Comparison of ENCODE assay signal across 7 mouse cellular contexts in the genomic region with DNA sequence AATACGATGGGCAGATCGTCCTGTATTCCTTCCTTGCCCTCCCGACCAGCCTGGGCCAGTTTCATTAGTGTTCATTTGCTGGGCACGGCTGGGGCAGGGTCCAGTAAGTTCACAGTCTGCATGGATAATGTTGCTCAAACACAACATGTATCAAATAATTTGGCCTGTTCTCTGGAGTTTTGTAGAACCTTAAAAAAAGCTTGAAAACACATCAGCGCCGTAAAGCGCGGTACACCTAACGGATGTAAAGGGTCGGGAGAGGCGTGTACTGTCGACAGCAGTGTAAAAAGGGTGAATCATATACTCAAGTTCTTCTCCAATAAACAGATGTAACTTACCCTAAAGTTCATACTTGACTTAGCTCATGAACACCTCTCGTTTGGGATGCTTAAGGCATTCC. TPM values are rescaled to one million over a fixed set of nuclear protein-coding genes. Genes with fewer than 3 reads are reported as not detected.
A peak's percentile ranks its signal among the peaks of the same experiment; 100 is the strongest.
DNase-seq lines count a peak whose midpoint lies in the region; ATAC-seq and TF ChIP-seq lines count a peak whose summit lies in the region.

No protein-coding gene starts in this region.

- peaks cover 75% of the 10 kb centered on the region for H3K4me1 ChIP-seq in megakaryocyte, embryonic 14.5 days
- H3K4me1 ChIP-seq in embryonic facial prominence, embryonic 11.5 days (ENCODE audit: control insufficient read depth, insufficient read depth, low read length), result no peaks in the 10 kb centered on the region
- H3K4me1 ChIP-seq in intestine, embryonic 16.5 days (ENCODE audit: control insufficient read depth, insufficient read depth, low read length), result peaks cover 21% of the 10 kb centered on the region
- H3K4me1 ChIP-seq in olfactory bulb, adult 2 months (ENCODE audit: control insufficient read depth, insufficient read depth, low read length), result peaks cover 9% of the 10 kb centered on the region

- H3K27me3 ChIP-seq in megakaryocyte, embryonic 14.5 days (replicated peaks), result no peaks in the 10 kb centered on the region
- H3K27me3 ChIP-seq in embryonic facial prominence, embryonic 11.5 days (ENCODE audit: control insufficient read depth, insufficient read depth, low read length), result no peaks in the 10 kb centered on the region
- H3K27me3 ChIP-seq in intestine, embryonic 16.5 days (replicated peaks; ENCODE audit: control insufficient read depth, insufficient read depth, low read length), result no peaks in the 10 kb centered on the region

- no peak for TF ChIP-seq CTCF in olfactory bulb, adult 2 months (IDR thresholded peaks at IDR 0.05; ENCODE audit: insufficient read depth, low read depth, low read length)

- TF ChIP-seq POLR2A in olfactory bulb, adult 2 months (IDR thresholded peaks at IDR 0.05; ENCODE audit: insufficient read depth, low read depth, low read length), result no peak

- no peak for ATAC-seq in megakaryocyte, adult 5-6 weeks (ENCODE audit: poor library complexity, severe bottlenecking)
- ATAC-seq in embryonic facial prominence, embryonic 11.5 days (replicated peaks; ENCODE audit: insufficient number of reproducible peaks, low FRiP score, low TSS enrichment, low read depth), result 0 out of 2 replicates have a peak, but pooled peaks have one; percentile 1
- ATAC-seq in intestine, embryonic 16.5 days, result no peak

- peaks cover 60% of the 10 kb centered on the region for H3K36me3 ChIP-seq in megakaryocyte, embryonic 14.5 days (replicated peaks; ENCODE audit: low read length)
- H3K36me3 ChIP-seq in embryonic facial prominence, embryonic 11.5 days (replicated peaks; ENCODE audit: control insufficient read depth, insufficient read depth, low read depth, low read length), result peaks cover 3% of the 10 kb centered on the region
- H3K36me3 ChIP-seq in intestine, embryonic 16.5 days (ENCODE audit: control insufficient read depth, insufficient read depth, low read length), result peaks cover 11% of the 10 kb centered on the region; the same call in 1 of the 2 replicates

- WGBS in embryonic facial prominence, embryonic 11.5 days, result 12% methylated on average over 13 of the region's 13 CpGs
- WGBS in intestine, embryonic 16.5 days, result 4% methylated on average over 13 of the region's 13 CpGs
- WGBS in olfactory bulb, adult 2 months, result 6% methylated on average over 13 of the region's 13 CpGs

- H3K4me3 ChIP-seq in megakaryocyte, embryonic 14.5 days (replicated peaks), result peak overlapping the region; percentile 100
- peak overlapping the region; percentile 80 for H3K4me3 ChIP-seq in embryonic facial prominence, embryonic 11.5 days (ENCODE audit: low read depth, low read length)
- peak overlapping the region; percentile 78 for H3K4me3 ChIP-seq in intestine, embryonic 16.5 days (ENCODE audit: low read length)
- peak overlapping the region; percentile 83 for H3K4me3 ChIP-seq in olfactory bulb, adult 2 months (ENCODE audit: insufficient read depth, low read depth, low read length)

- H3K4me2 ChIP-seq in embryonic facial prominence, embryonic 11.5 days (ENCODE audit: low read depth, low read length), result peak overlapping the region; percentile 72
- H3K4me2 ChIP-seq in intestine, embryonic 16.5 days (ENCODE audit: low read depth, low read length), result peak overlapping the region; percentile 77

- DNase-seq in embryonic facial prominence, embryonic 11.5 days (ENCODE audit: low spot score), result no peak
- DNase-seq in spleen, postnatal 4 days (ENCODE audit: low spot score in 2 of 2), result no peak
- no peak for DNase-seq in MN1 (ENCODE audit: low spot score)

- peak overlapping the region; percentile 81 for H3K9ac ChIP-seq in embryonic facial prominence, embryonic 11.5 days (replicated peaks; ENCODE audit: low read length)
- H3K9ac ChIP-seq in intestine, embryonic 16.5 days (ENCODE audit: low read depth, low read length), result peak overlapping the region; percentile 89

- peak overlapping the region; percentile 78; the same call in 1 of the 2 replicates for H3K27ac ChIP-seq in embryonic facial prominence, embryonic 11.5 days (replicated peaks; ENCODE audit: low read depth, low read length)
- peak overlapping the region; percentile 71 for H3K27ac ChIP-seq in intestine, embryonic 16.5 days (ENCODE audit: low read length)
- peak overlapping the region; percentile 77; the same call in 1 of the 2 replicates for H3K27ac ChIP-seq in olfactory bulb, adult 2 months (ENCODE audit: insufficient read depth, low read depth, low read length)

- no peaks in the 10 kb centered on the region for H3K9me3 ChIP-seq in megakaryocyte, embryonic 14.5 days
- no peaks in the 10 kb centered on the region for H3K9me3 ChIP-seq in embryonic facial prominence, embryonic 11.5 days (replicated peaks; ENCODE audit: control insufficient read depth, low read length)
- no peaks in the 10 kb centered on the region for H3K9me3 ChIP-seq in intestine, embryonic 16.5 days (ENCODE audit: control insufficient read depth, low read length)

RNA-seq across cellular contexts. Expression of gene Ganab, which starts 0.7 kb away (rescaled TPM):
- 4.0 and 25.1 TPM in 2 replicates for polyA plus RNA-seq in megakaryocyte, embryonic 14.5 days (2012; ENCODE audit: insufficient read depth, low replicate concordance)
- 69.0 and 71.3 TPM in 2 replicates for total RNA-seq in megakaryocyte, adult 5-6 weeks (2015)
- total RNA-seq in megakaryocyte, adult 5-6 weeks (2017), result 51.7 and 58.4 TPM in 2 replicates
- polyA plus RNA-seq in embryonic facial prominence, embryonic 11.5 days (2014; fragmentation: Nextera tagmentation; extraction: Ambion mirVana), result 97.4 and 114 TPM in 2 replicates
- 95.7 and 100 TPM in 2 replicates for polyA plus RNA-seq in intestine, embryonic 16.5 days (2015; fragmentation: Nextera tagmentation; extraction: Ambion mirVana)
- polyA plus RNA-seq in olfactory bulb, adult 2 months (2012; ENCODE audit: insufficient read depth, insufficient read length, low replicate concordance, missing spikeins), result not detected in 2 replicates

RNA-seq across cellular contexts. Expression of gene Ints5, which starts 5.8 kb away (rescaled TPM):
- polyA plus RNA-seq in megakaryocyte, embryonic 14.5 days (2012; ENCODE audit: insufficient read depth, low replicate concordance), result 22.4 and 29.0 TPM in 2 replicates
- total RNA-seq in megakaryocyte, adult 5-6 weeks (2015), result 9.1 and 9.3 TPM in 2 replicates
- total RNA-seq in megakaryocyte, adult 5-6 weeks (2017), result 10.2 and 11.3 TPM in 2 replicates
- 30.5 and 34.6 TPM in 2 replicates for polyA plus RNA-seq in embryonic facial prominence, embryonic 11.5 days (2014; fragmentation: Nextera tagmentation; extraction: Ambion mirVana)
- 39.2 and 40.9 TPM in 2 replicates for polyA plus RNA-seq in intestine, embryonic 16.5 days (2015; fragmentation: Nextera tagmentation; extraction: Ambion mirVana)
- polyA plus RNA-seq in olfactory bulb, adult 2 months (2012; ENCODE audit: insufficient read depth, insufficient read length, low replicate concordance, missing spikeins), result not detected in 2 replicates

RNA-seq across cellular contexts. Expression of gene Gm49416, which starts 9.8 kb away (rescaled TPM):
- 12.5 TPM in 1 of 2 replicates, not detected in the other for polyA plus RNA-seq in megakaryocyte, embryonic 14.5 days (2012; ENCODE audit: insufficient read depth, low replicate concordance)
- total RNA-seq in megakaryocyte, adult 5-6 weeks (2015), result 0.27 TPM in 1 of 2 replicates, not detected in the other
- 0.85 TPM in 1 of 2 replicates, not detected in the other for total RNA-seq in megakaryocyte, adult 5-6 weeks (2017)
- polyA plus RNA-seq in embryonic facial prominence, embryonic 11.5 days (2014; fragmentation: Nextera tagmentation; extraction: Ambion mirVana), result 0.34 TPM in 1 of 2 replicates, not detected in the other
- polyA plus RNA-seq in intestine, embryonic 16.5 days (2015; fragmentation: Nextera tagmentation; extraction: Ambion mirVana), result not detected in 2 replicates
- not detected in 2 replicates for polyA plus RNA-seq in olfactory bulb, adult 2 months (2012; ENCODE audit: insufficient read depth, insufficient read length, low replicate concordance, missing spikeins)

RNA-seq across cellular contexts. Expression of gene 1810009A15Rik, which starts 9.9 kb away (rescaled TPM):
- polyA plus RNA-seq in megakaryocyte, embryonic 14.5 days (2012; ENCODE audit: insufficient read depth, low replicate concordance), result 10.2 and 72.7 TPM in 2 replicates
- 43.9 and 64.0 TPM in 2 replicates for total RNA-seq in megakaryocyte, adult 5-6 weeks (2015)
- 61.2 and 66.3 TPM in 2 replicates for total RNA-seq in megakaryocyte, adult 5-6 weeks (2017)
- polyA plus RNA-seq in embryonic facial prominence, embryonic 11.5 days (2014; fragmentation: Nextera tagmentation; extraction: Ambion mirVana), result 111 and 126 TPM in 2 replicates
- polyA plus RNA-seq in intestine, embryonic 16.5 days (2015; fragmentation: Nextera tagmentation; extraction: Ambion mirVana), result 79.5 and 89.2 TPM in 2 replicates
- polyA plus RNA-seq in olfactory bulb, adult 2 months (2012; ENCODE audit: insufficient read depth, insufficient read length, low replicate concordance, missing spikeins), result not detected in 2 replicates

RNA-seq across cellular contexts. Expression of gene Gm49403, which starts 14.8 kb away (rescaled TPM):
- polyA plus RNA-seq in megakaryocyte, embryonic 14.5 days (2012; ENCODE audit: insufficient read depth, low replicate concordance), result not detected in 2 replicates
- not detected in 2 replicates for total RNA-seq in megakaryocyte, adult 5-6 weeks (2015)
- total RNA-seq in megakaryocyte, adult 5-6 weeks (2017), result not detected in 2 replicates
- polyA plus RNA-seq in embryonic facial prominence, embryonic 11.5 days (2014; fragmentation: Nextera tagmentation; extraction: Ambion mirVana), result not detected in 2 replicates
- not detected in 2 replicates for polyA plus RNA-seq in intestine, embryonic 16.5 days (2015; fragmentation: Nextera tagmentation; extraction: Ambion mirVana)
- polyA plus RNA-seq in olfactory bulb, adult 2 months (2012; ENCODE audit: insufficient read depth, insufficient read length, low replicate concordance, missing spikeins), result not detected in 2 replicates

Comparison
In these comparisons a context has a peak if more than half of its experiments do, and no peak if none do; other contexts are left out.
1. RNA of gene Ints5, which starts 5.8 kb away (polyA plus RNA-seq): 39.2 to 40.9 TPM in intestine, embryonic 16.5 days, 30.5 to 34.6 TPM in embryonic facial prominence, embryonic 11.5 days and 22.4 to 29.0 TPM in megakaryocyte, embryonic 14.5 days; not detected in olfactory bulb, adult 2 months; every median in the first group is over 10 times any median in the second.
2. Peak in every context shown above with its lines, with median percentiles within 50 percentile points of each other: H3K4me3 ChIP-seq and H3K27ac ChIP-seq.